Mouse (Mus musculus) forebrain, embryonic 14.5 days (tissue): ENCODE data around the gene Gmeb1. TPM values are rescaled to one million over a fixed set of nuclear protein-coding genes. Genes with fewer than 3 reads are reported as not detected.
"Not testable (repeated sequence)": the region's sequence is repeated elsewhere in the genome, so short reads cannot be mapped to it uniquely, and the experiment has no call there.

Experiments used
- ATAC-seq: fragments of 200-750 bp; cut with Nextera tagmentation; 2 replicates; pipeline ENCODE4 v1.8.0; 2017; ENCODE audit warnings: mild to moderate bottlenecking, moderate library complexity
- DNase-seq: peaks from one replicate; pipeline ENCODE4 v3.0.0-alpha.2; 2015; ENCODE audit warnings: low spot score
- H3K27ac ChIP-seq: fragments of 300-500 bp; sonication (generic); 2 replicates; pipeline ENCODE4 v1.5.1; 2014; ENCODE audit warnings: low read depth, mild to moderate bottlenecking, control low read depth, low read length, moderate library complexity
- H3K27me3 ChIP-seq: fragments of 300-500 bp; sonication (generic); replicated peaks from 2 replicates; pipeline ENCODE4 v1.6.1; 2014; ENCODE audit warnings: low read length, control low read depth, mixed read lengths; ENCODE audit not compliant: control insufficient read depth, insufficient read depth
- H3K36me3 ChIP-seq: fragments of 300-500 bp; sonication (generic); 2 replicates; pipeline ENCODE4 v1.6.1; 2014; ENCODE audit warnings: low read length, control low read depth; ENCODE audit not compliant: control insufficient read depth, insufficient read depth
- H3K4me1 ChIP-seq: fragments of 300-500 bp; sonication (generic); 2 replicates; pipeline ENCODE4 v1.6.1; 2014; ENCODE audit warnings: antibody characterized with exemption, low read length, control low read depth; ENCODE audit not compliant: control insufficient read depth, insufficient read depth
- H3K4me2 ChIP-seq: fragments of 300-500 bp; sonication (generic); 2 replicates; pipeline ENCODE4 v1.6.1; 2014; ENCODE audit warnings: mild to moderate bottlenecking, control low read depth, low read length
- H3K4me3 ChIP-seq: fragments of 300-500 bp; sonication (generic); 2 replicates; pipeline ENCODE4 v1.5.1; 2014; ENCODE audit warnings: low read depth, low read length, control low read depth
- H3K9ac ChIP-seq: fragments of 300-500 bp; sonication (generic); 2 replicates; pipeline ENCODE4 v1.6.1; 2014; ENCODE audit warnings: mild to moderate bottlenecking, low read length, control low read depth, moderate library complexity
- H3K9me3 ChIP-seq: fragments of 300-500 bp; sonication (generic); replicated peaks from 2 replicates; pipeline ENCODE4 v1.6.1; 2016; ENCODE audit warnings: low read length, control low read depth, mixed read lengths; ENCODE audit not compliant: control insufficient read depth
- WGBS: fragments of 180-500 bp; shearing (Covaris S2); extraction: QIAGEN DNeasy Blood & Tissue Kit; methylation state at CpG from one replicate; pipeline ENCODE4 v1.1.7; 2014; 5-methylcytosine and 5-hydroxymethylcytosine counted together
- polyA plus RNA-seq: library from polyadenylated mRNA; unstranded; fragments of >200 nt; fragmentation: Nextera tagmentation; extraction: Ambion mirVana; gene quantifications from 2 replicates; pipeline ENCODE4 v1.2.1, GENCODE M21; 2014

The Gmeb1 gene
- polyA plus RNA-seq, 1 experiment from 2014 or later = 26.6 TPM

GRCm38 (mm10) chr4:132245643-132246042 is 15.8 kb downstream of the Gmeb1 start:
- Histone ChIP-seq H3K4me1 (no peaks in the 10 kb centered on the region), H3K9ac (no peak overlapping the region), H3K36me3 (peaks cover 81% of the 10 kb centered on the region), H3K9me3 (no peaks in the 10 kb centered on the region), H3K27ac (no peak overlapping the region), H3K4me2 (no peak overlapping the region), H3K4me3 (no peak overlapping the region), H3K27me3 (no peaks in the 10 kb centered on the region)
- DNase-seq (no peak), ATAC-seq (no peak)
- 95% methylated on average over 3 of the region's 3 CpGs for WGBS

- 93% methylated on average over 3 of the region's 3 CpGs for WGBS
- Histone ChIP-seq H3K27ac (no peak overlapping the region), H3K27me3 (no peaks in the 10 kb centered on the region), H3K9ac (no peak overlapping the region), H3K4me2 (no peak overlapping the region), H3K36me3 (peaks cover 82% of the 10 kb centered on the region), H3K4me3 (no peak overlapping the region), H3K4me1 (no peaks in the 10 kb centered on the region), H3K9me3 (no peaks in the 10 kb centered on the region)
- no peak for DNase-seq
- ATAC-seq = no peak
These were observed 20.2 kb downstream of the Gmeb1 start for GRCm38 (mm10) chr4:132241208-132241607.

GRCm38 (mm10) chr4:132240367-132240766 is 21.0 kb downstream of the Gmeb1 start:
- 94% methylated on average over 3 of the region's 3 CpGs for WGBS
- peaks cover 82% of the 10 kb centered on the region for H3K36me3 ChIP-seq

GRCm38 (mm10) chr4:132238356-132238755 is 23.0 kb downstream of the Gmeb1 start:
- H3K4me3 ChIP-seq = no peak overlapping the region
- no peak for ATAC-seq
- H3K9ac ChIP-seq = no peak overlapping the region
- DNase-seq = no peak
- H3K27me3 ChIP-seq = no peaks in the 10 kb centered on the region
- no peaks in the 10 kb centered on the region for H3K4me1 ChIP-seq
- 83% methylated on average over 4 of the region's 4 CpGs for WGBS
- H3K9me3 ChIP-seq = no peaks in the 10 kb centered on the region
- no peak overlapping the region for H3K27ac ChIP-seq
- H3K4me2 ChIP-seq = no peak overlapping the region
- H3K36me3 ChIP-seq = peaks cover 89% of the 10 kb centered on the region

More at GRCm38 (mm10) chr4:132240367-132240766, 21.0 kb downstream of the Gmeb1 start:
- no peaks in the 10 kb centered on the region for H3K27me3 ChIP-seq
- no peaks in the 10 kb centered on the region for H3K9me3 ChIP-seq
- H3K4me2 ChIP-seq = no peak overlapping the region
- H3K9ac ChIP-seq = no peak overlapping the region
- DNase-seq (no peak), ATAC-seq (no peak)
- no peak overlapping the region for H3K27ac ChIP-seq
- no peaks in the 10 kb centered on the region for H3K4me1 ChIP-seq
- H3K4me3 ChIP-seq = no peak overlapping the region

GRCm38 (mm10) chr4:132234710-132235109 is 26.7 kb downstream of the Gmeb1 start:
- DNase-seq = no peak
- ATAC-seq = no peak
- no peak overlapping the region for H3K4me2 ChIP-seq
- no peak overlapping the region for H3K9ac ChIP-seq
- H3K4me3 ChIP-seq = no peak overlapping the region
- no peak overlapping the region for H3K27ac ChIP-seq
- no peaks in the 10 kb centered on the region for H3K4me1 ChIP-seq
- WGBS = 96% methylated on average over 8 of the region's 8 CpGs
- peaks cover 95% of the 10 kb centered on the region for H3K36me3 ChIP-seq
- H3K9me3 ChIP-seq = no peaks in the 10 kb centered on the region
- H3K27me3 ChIP-seq = no peaks in the 10 kb centered on the region

GRCm38 (mm10) chr4:132230422-132230821 is 31.0 kb downstream of the Gmeb1 start:
- Histone ChIP-seq H3K27ac (no peak overlapping the region), H3K4me3 (no peak overlapping the region), H3K9me3 (no peaks in the 10 kb centered on the region), H3K4me1 (no peaks in the 10 kb centered on the region), H3K27me3 (no peaks in the 10 kb centered on the region), H3K36me3 (peaks cover 93% of the 10 kb centered on the region), H3K4me2 (no peak overlapping the region), H3K9ac (no peak overlapping the region)
- WGBS = 97% methylated on average over 5 of the region's 5 CpGs
- ATAC-seq (no peak), DNase-seq (no peak)

- not testable (repeated sequence) for H3K4me2 ChIP-seq, H3K27me3 ChIP-seq, DNase-seq, ATAC-seq, H3K4me3 ChIP-seq, H3K27ac ChIP-seq, H3K4me1 ChIP-seq, H3K9ac ChIP-seq, H3K9me3 ChIP-seq
- WGBS = 92% methylated on average over 5 of the region's 5 CpGs
- peaks cover 49% of the 10 kb centered on the region for H3K36me3 ChIP-seq
These were observed 39.4 kb downstream of the Gmeb1 start for GRCm38 (mm10) chr4:132222001-132222400.

- not testable (repeated sequence) for H3K27ac ChIP-seq, DNase-seq, H3K4me3 ChIP-seq, H3K9ac ChIP-seq, ATAC-seq, H3K9me3 ChIP-seq, H3K4me1 ChIP-seq, H3K27me3 ChIP-seq, H3K4me2 ChIP-seq
- 74% methylated on average over 4 of the region's 6 CpGs for WGBS
- H3K36me3 ChIP-seq = peaks cover 17% of the 10 kb centered on the region
These were observed 43.0 kb downstream of the Gmeb1 start for GRCm38 (mm10) chr4:132218439-132218838.

- Histone ChIP-seq H3K4me1 (no peaks in the 10 kb centered on the region), H3K9ac (no peak overlapping the region), H3K36me3 (peaks cover 10% of the 10 kb centered on the region), H3K9me3 (no peaks in the 10 kb centered on the region), H3K27ac (no peak overlapping the region), H3K4me2 (no peak overlapping the region), H3K4me3 (no peak overlapping the region), H3K27me3 (no peaks in the 10 kb centered on the region)
- ATAC-seq = no peak
- WGBS = 91% methylated on average over 2 of the region's 2 CpGs
- DNase-seq = no peak
These were observed 43.6 kb downstream of the Gmeb1 start for GRCm38 (mm10) chr4:132217781-132218180.
